Mouse (Mus musculus): Measurements from ENCODE around the gene L3mbtl3. TPM values are rescaled to one million over a fixed set of nuclear protein-coding genes. Genes with fewer than 3 reads are reported as not detected.

Gene L3mbtl3
- 1.4 and 1.6 TPM in 2 replicates for polyA plus RNA-seq (2015; fragmentation: Nextera tagmentation; extraction: Ambion mirVana)

- Histone ChIP-seq H3K9me3 (replicated peaks; ENCODE audit: control insufficient read depth, low read length) (no peaks in the 10 kb centered on the region), H3K9ac (ENCODE audit: low read depth, low read length) (peak within 1 kb of the TSS; percentile 65), H3K27me3 (ENCODE audit: control insufficient read depth, insufficient read depth, low read depth, low read length) (peaks cover 34% of the 10 kb centered on the region), H3K4me1 (ENCODE audit: control insufficient read depth, low read depth, low read length) (peaks cover 2% of the 10 kb centered on the region; the same call in 1 of the 2 replicates), H3K4me3 (ENCODE audit: low read depth, low read length) (peak within 1 kb of the TSS; percentile 73), H3K27ac (ENCODE audit: low read length) (peak within 1 kb of the TSS; percentile 53; the same call in 1 of the 2 replicates), H3K36me3 (ENCODE audit: control insufficient read depth, insufficient read depth) (no peaks in the 10 kb centered on the region), H3K4me2 (ENCODE audit: low read depth, low read length) (peak within 1 kb of the TSS; percentile 74)
- WGBS (ENCODE audit: insufficient replicate concordance), result 2% methylated on average over 42 of the region's 42 CpGs
- peak; percentile 53 for ATAC-seq (ENCODE audit: low read depth)
Observed at GRCm38 (mm10) chr10:26375790-26376545, at the start of gene L3mbtl3. Gene L3mbtl3 (minus strand): TSS chr10:26375971.

GRCm38 (mm10) chr10:26421168-26421567 is 45.4 kb upstream of the L3mbtl3 start:
- H3K27me3 ChIP-seq (ENCODE audit: control insufficient read depth, insufficient read depth, low read depth, low read length), result no peaks in the 10 kb centered on the region

GRCm38 (mm10) chr10:26388656-26389055 is 12.9 kb upstream of the L3mbtl3 start:
- no peaks in the 10 kb centered on the region for H3K36me3 ChIP-seq (ENCODE audit: control insufficient read depth, insufficient read depth)
- no peaks in the 10 kb centered on the region for H3K4me1 ChIP-seq (ENCODE audit: control insufficient read depth, low read depth, low read length)

More at GRCm38 (mm10) chr10:26421168-26421567, 45.4 kb upstream of the L3mbtl3 start:
- H3K9me3 ChIP-seq (replicated peaks; ENCODE audit: control insufficient read depth, low read length), result no peaks in the 10 kb centered on the region
- H3K36me3 ChIP-seq (ENCODE audit: control insufficient read depth, insufficient read depth), result no peaks in the 10 kb centered on the region
- H3K9ac ChIP-seq (ENCODE audit: low read depth, low read length), result no peak overlapping the region
- H3K27ac ChIP-seq (ENCODE audit: low read length), result no peak overlapping the region
- 7% methylated on average over 2 of the region's 2 CpGs for WGBS (ENCODE audit: insufficient replicate concordance)
- H3K4me3 ChIP-seq (ENCODE audit: low read depth, low read length), result no peak overlapping the region
- ATAC-seq (ENCODE audit: low read depth), result no peak
- no peaks in the 10 kb centered on the region for H3K4me1 ChIP-seq (ENCODE audit: control insufficient read depth, low read depth, low read length)
- H3K4me2 ChIP-seq (ENCODE audit: low read depth, low read length), result no peak overlapping the region

GRCm38 (mm10) chr10:26377332-26377602 is 1.5 kb upstream of the L3mbtl3 start:
- 60% methylated on average over 6 of the region's 6 CpGs for WGBS (ENCODE audit: insufficient replicate concordance)
- ATAC-seq (ENCODE audit: low read depth), result no peak
- Histone ChIP-seq H3K27me3 (ENCODE audit: control insufficient read depth, insufficient read depth, low read depth, low read length) (peaks cover 34% of the 10 kb centered on the region), H3K27ac (ENCODE audit: low read length) (no peak overlapping the region), H3K9ac (ENCODE audit: low read depth, low read length) (no peak overlapping the region), H3K9me3 (replicated peaks; ENCODE audit: control insufficient read depth, low read length) (no peaks in the 10 kb centered on the region), H3K4me1 (ENCODE audit: control insufficient read depth, low read depth, low read length) (peaks cover 2% of the 10 kb centered on the region; the same call in 1 of the 2 replicates), H3K36me3 (ENCODE audit: control insufficient read depth, insufficient read depth) (no peaks in the 10 kb centered on the region), H3K4me2 (ENCODE audit: low read depth, low read length) (no peak overlapping the region), H3K4me3 (ENCODE audit: low read depth, low read length) (no peak overlapping the region)

More at GRCm38 (mm10) chr10:26388656-26389055, 12.9 kb upstream of the L3mbtl3 start:
- Histone ChIP-seq H3K9me3 (replicated peaks; ENCODE audit: control insufficient read depth, low read length) (no peaks in the 10 kb centered on the region), H3K27ac (ENCODE audit: low read length) (no peak overlapping the region), H3K9ac (ENCODE audit: low read depth, low read length) (no peak overlapping the region), H3K4me3 (ENCODE audit: low read depth, low read length) (no peak overlapping the region), H3K4me2 (ENCODE audit: low read depth, low read length) (no peak overlapping the region), H3K27me3 (ENCODE audit: control insufficient read depth, insufficient read depth, low read depth, low read length) (no peaks in the 10 kb centered on the region)
- no peak for ATAC-seq (ENCODE audit: low read depth)

DNA sequence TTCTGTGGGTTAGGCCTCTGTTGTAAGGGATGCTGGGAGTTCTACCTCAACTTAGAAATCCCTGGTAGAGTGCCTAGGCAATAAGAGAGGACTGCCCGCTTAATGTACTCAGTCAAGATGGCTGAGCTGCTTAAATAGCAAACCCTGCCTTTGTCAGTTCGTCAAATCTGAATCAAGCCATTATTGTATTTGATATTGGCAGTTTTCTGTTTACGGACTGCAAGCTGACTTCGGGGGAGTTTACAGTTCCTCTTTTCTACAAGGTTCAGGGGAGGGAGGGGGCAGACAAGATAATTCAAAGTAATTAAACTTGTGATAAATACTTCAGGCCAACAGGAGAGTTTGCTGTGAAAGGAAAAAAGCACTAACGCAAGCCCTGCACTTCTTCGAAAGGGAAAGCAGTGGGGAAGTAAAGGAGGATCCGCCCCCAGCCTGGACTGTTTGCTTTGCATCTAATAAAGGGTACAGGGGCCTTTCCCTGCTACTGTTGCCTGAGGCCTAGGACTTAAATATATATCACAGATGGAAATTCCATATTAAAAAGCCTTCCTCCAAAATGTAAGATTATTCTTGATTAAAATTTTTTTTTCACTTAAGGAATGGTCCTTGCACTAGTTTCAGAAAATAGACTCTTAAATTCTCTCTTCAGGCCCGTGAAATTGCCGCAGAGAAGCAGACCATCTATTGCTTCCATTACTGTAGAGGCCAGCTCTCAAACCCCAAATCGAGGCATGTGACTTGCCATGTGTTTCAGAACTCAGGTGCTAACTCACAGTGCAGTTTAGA is 968 bp upstream of the L3mbtl3 start:
- 27% methylated on average over 10 of the region's 10 CpGs for WGBS (ENCODE audit: insufficient replicate concordance)
- Histone ChIP-seq H3K9ac (ENCODE audit: low read depth, low read length) (no peak overlapping the region), H3K27me3 (ENCODE audit: control insufficient read depth, insufficient read depth, low read depth, low read length) (peaks cover 34% of the 10 kb centered on the region), H3K4me2 (ENCODE audit: low read depth, low read length) (peak overlapping the region; percentile 74), H3K4me3 (ENCODE audit: low read depth, low read length) (peak overlapping the region; percentile 73; the same call in 1 of the 2 replicates), H3K9me3 (replicated peaks; ENCODE audit: control insufficient read depth, low read length) (no peaks in the 10 kb centered on the region), H3K36me3 (ENCODE audit: control insufficient read depth, insufficient read depth) (no peaks in the 10 kb centered on the region), H3K27ac (ENCODE audit: low read length) (no peak overlapping the region), H3K4me1 (ENCODE audit: control insufficient read depth, low read depth, low read length) (peaks cover 2% of the 10 kb centered on the region; the same call in 1 of the 2 replicates)
- no peak for ATAC-seq (ENCODE audit: low read depth)

GRCm38 (mm10) chr10:26375351-26375751 is 420 bp downstream of the L3mbtl3 start:
- H3K4me2 ChIP-seq (ENCODE audit: low read depth, low read length), result peak overlapping the region; percentile 74
- under 1% methylated on average over 15 of the region's 30 CpGs for WGBS (ENCODE audit: insufficient replicate concordance)
- H3K4me3 ChIP-seq (ENCODE audit: low read depth, low read length), result peak overlapping the region; percentile 73
- no peaks in the 10 kb centered on the region for H3K36me3 ChIP-seq (ENCODE audit: control insufficient read depth, insufficient read depth)
- peaks cover 2% of the 10 kb centered on the region; the same call in 1 of the 2 replicates for H3K4me1 ChIP-seq (ENCODE audit: control insufficient read depth, low read depth, low read length)
- peak overlapping the region; percentile 65 for H3K9ac ChIP-seq (ENCODE audit: low read depth, low read length)
- no peak overlapping the region for H3K27ac ChIP-seq (ENCODE audit: low read length)
- H3K9me3 ChIP-seq (replicated peaks; ENCODE audit: control insufficient read depth, low read length), result no peaks in the 10 kb centered on the region
- peaks cover 34% of the 10 kb centered on the region for H3K27me3 ChIP-seq (ENCODE audit: control insufficient read depth, insufficient read depth, low read depth, low read length)
- peak; percentile 17; the same call in 1 of the 2 replicates for ATAC-seq (ENCODE audit: low read depth)

- Histone ChIP-seq H3K9me3 (replicated peaks; ENCODE audit: control insufficient read depth, low read length) (no peaks in the 10 kb centered on the region), H3K36me3 (ENCODE audit: control insufficient read depth, insufficient read depth) (no peaks in the 10 kb centered on the region), H3K4me3 (ENCODE audit: low read depth, low read length) (peak overlapping the region; percentile 73), H3K9ac (ENCODE audit: low read depth, low read length) (peak overlapping the region; percentile 65), H3K4me1 (ENCODE audit: control insufficient read depth, low read depth, low read length) (peaks cover 2% of the 10 kb centered on the region; the same call in 1 of the 2 replicates), H3K27ac (ENCODE audit: low read length) (peak overlapping the region; percentile 71), H3K4me2 (ENCODE audit: low read depth, low read length) (peak overlapping the region; percentile 74), H3K27me3 (ENCODE audit: control insufficient read depth, insufficient read depth, low read depth, low read length) (peaks cover 34% of the 10 kb centered on the region)
- under 1% methylated on average over 93 of the region's 101 CpGs for WGBS (ENCODE audit: insufficient replicate concordance)
- ATAC-seq (ENCODE audit: low read depth), result peak; percentile 57
Observed at GRCm38 (mm10) chr10:26374436-26375311, 1.1 kb downstream of the L3mbtl3 start.

DNA sequence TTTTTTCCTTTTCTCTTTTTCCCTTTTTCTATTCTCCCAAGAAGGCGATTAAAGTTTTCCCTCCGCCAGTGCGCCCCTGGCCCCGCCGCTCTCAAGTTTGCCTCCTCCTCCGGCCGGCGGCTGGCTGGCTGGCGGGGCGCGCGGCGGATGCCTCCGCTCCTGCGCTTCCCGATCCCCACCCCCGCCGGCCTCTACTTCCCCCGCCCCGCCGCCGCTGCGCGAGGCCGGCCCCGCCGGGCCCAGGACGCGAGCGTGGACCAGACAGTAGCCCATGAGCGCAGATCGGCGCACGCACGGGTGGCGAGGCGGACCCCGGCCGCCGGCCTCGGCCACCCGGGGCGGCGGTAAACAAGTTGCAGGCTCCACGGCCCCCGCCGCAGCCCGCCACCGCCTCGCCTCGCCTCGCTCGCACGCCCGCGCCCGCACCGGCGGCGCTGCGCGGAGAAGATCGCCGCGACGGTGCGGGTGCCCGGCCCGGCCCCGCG is 1.8 kb downstream of the L3mbtl3 start:
- Histone ChIP-seq H3K4me3 (ENCODE audit: low read depth, low read length) (peak overlapping the region; percentile 73), H3K36me3 (ENCODE audit: control insufficient read depth, insufficient read depth) (no peaks in the 10 kb centered on the region), H3K4me1 (ENCODE audit: control insufficient read depth, low read depth, low read length) (peaks cover 2% of the 10 kb centered on the region; the same call in 1 of the 2 replicates), H3K9ac (ENCODE audit: low read depth, low read length) (peak overlapping the region; percentile 65), H3K4me2 (ENCODE audit: low read depth, low read length) (peak overlapping the region; percentile 74), H3K9me3 (replicated peaks; ENCODE audit: control insufficient read depth, low read length) (no peaks in the 10 kb centered on the region), H3K27me3 (ENCODE audit: control insufficient read depth, insufficient read depth, low read depth, low read length) (peaks cover 34% of the 10 kb centered on the region), H3K27ac (ENCODE audit: low read length) (peak overlapping the region; percentile 71)
- under 1% methylated on average over 53 of the region's 71 CpGs for WGBS (ENCODE audit: insufficient replicate concordance)
- peak; percentile 60 for ATAC-seq (ENCODE audit: low read depth)
